Mouse (Mus musculus) liver, postnatal 0 days (tissue): Measurements from ENCODE around the gene Pqlc3.

Experiments
- CTCF ChIP-seq: sonication (generic); IDR thresholded peaks from 2 replicates; pipeline ENCODE4 v1.5.1; 2016; ENCODE audit warnings: antibody characterized with exemption, low read depth
- EP300 ChIP-seq: IDR thresholded peaks from 2 replicates; pipeline ENCODE4 v1.6.1; 2016; ENCODE audit warnings: antibody characterized with exemption, low read depth, mild to moderate bottlenecking

GRCm38 (mm10) chr12:16941976-16942375 lies 58.2 kb downstream of the Pqlc3 start:
- no peak for TF ChIP-seq CTCF
- no peak for TF ChIP-seq EP300
